Mouse (Mus musculus) kidney, embryonic 15.5 days (tissue): Measurements from ENCODE around the gene BC052040. TPM values are rescaled to one million over a fixed set of nuclear protein-coding genes. Genes with fewer than 3 reads are reported as not detected.
A peak's percentile ranks its signal among the peaks of the same experiment; 100 is the strongest.

Experiments
- ATAC-seq: fragments of 200-750 bp; cut with Nextera tagmentation; replicated peaks from 2 replicates; pipeline ENCODE4 v1.8.0; 2017; ENCODE audit warnings: moderate TSS enrichment; ENCODE audit not compliant: low FRiP score
- H3K27ac ChIP-seq: fragments of 300-500 bp; sonication (generic); 2 replicates; pipeline ENCODE4 v1.5.1; 2015; ENCODE audit warnings: mild to moderate bottlenecking, inconsistent platforms
- H3K27me3 ChIP-seq: fragments of 300-500 bp; sonication (generic); 2 replicates; pipeline ENCODE4 v1.6.1; 2015; ENCODE audit warnings: inconsistent platforms
- H3K36me3 ChIP-seq: fragments of 300-500 bp; sonication (generic); 2 replicates; pipeline ENCODE4 v1.6.1; 2015; ENCODE audit warnings: inconsistent platforms
- H3K4me1 ChIP-seq: fragments of 300-500 bp; sonication (generic); 2 replicates; pipeline ENCODE4 v1.6.1; 2015; ENCODE audit warnings: inconsistent platforms
- H3K4me2 ChIP-seq: fragments of 300-500 bp; sonication (generic); 2 replicates; pipeline ENCODE4 v1.6.1; 2015; ENCODE audit warnings: moderate library complexity, mild to moderate bottlenecking, inconsistent platforms
- H3K4me3 ChIP-seq: fragments of 300-500 bp; sonication (generic); replicated peaks from 2 replicates; pipeline ENCODE4 v1.5.1; 2015; ENCODE audit warnings: mild to moderate bottlenecking, inconsistent platforms
- H3K9ac ChIP-seq: fragments of 300-500 bp; sonication (generic); 2 replicates; pipeline ENCODE4 v1.6.1; 2015; ENCODE audit warnings: mild to moderate bottlenecking, inconsistent platforms
- H3K9me3 ChIP-seq: fragments of 300-500 bp; sonication (generic); replicated peaks from 2 replicates; pipeline ENCODE4 v1.6.1; 2016; ENCODE audit warnings: inconsistent platforms
- WGBS: fragments of 180-500 bp; shearing (Covaris S2); methylation state at CpG from one replicate; pipeline ENCODE4 v1.1.7; 2015; ENCODE audit warnings: mixed read lengths; 5-methylcytosine and 5-hydroxymethylcytosine counted together
- polyA plus RNA-seq: library from polyadenylated mRNA; unstranded; fragments of >200 nt; fragmentation: Nextera tagmentation; extraction: Ambion mirVana; gene quantifications from 2 replicates; pipeline ENCODE4 v1.2.1, GENCODE M21; 2015

The BC052040 gene
- polyA plus RNA-seq, result 16.7 and 18.8 TPM in 2 replicates

- Histone ChIP-seq H3K27ac (peak within 1 kb of the TSS; percentile 90), H3K4me3 (peak within 1 kb of the TSS; percentile 70), H3K36me3 (no peaks in the 10 kb centered on the region), H3K4me2 (peak within 1 kb of the TSS; percentile 72), H3K4me1 (peaks cover 26% of the 10 kb centered on the region), H3K9ac (peak within 1 kb of the TSS; percentile 65), H3K27me3 (no peaks in the 10 kb centered on the region), H3K9me3 (no peaks in the 10 kb centered on the region)
- ATAC-seq, result peak; percentile 98
- WGBS, result under 1% methylated on average over 41 of the region's 41 CpGs
These were observed at the start of gene BC052040 for GRCm38 (mm10) chr2:115581241-115581988. BC052040 (plus strand) TSS chr2:115581716.

GRCm38 (mm10) chr2:115538009-115538690, 43.4 kb upstream of the BC052040 start:
- WGBS, result 26% methylated on average over 13 of the region's 13 CpGs
- no peaks in the 10 kb centered on the region for H3K27me3 ChIP-seq
- peak overlapping the region; percentile 72 for H3K27ac ChIP-seq
- no peaks in the 10 kb centered on the region for H3K9me3 ChIP-seq
- H3K4me3 ChIP-seq, result no peak overlapping the region
- peaks cover 23% of the 10 kb centered on the region for H3K4me1 ChIP-seq
- H3K9ac ChIP-seq, result no peak overlapping the region
- peak; percentile 83 for ATAC-seq
- no peak overlapping the region; the same call in 1 of the 2 replicates for H3K4me2 ChIP-seq
- H3K36me3 ChIP-seq, result no peaks in the 10 kb centered on the region

DNA sequence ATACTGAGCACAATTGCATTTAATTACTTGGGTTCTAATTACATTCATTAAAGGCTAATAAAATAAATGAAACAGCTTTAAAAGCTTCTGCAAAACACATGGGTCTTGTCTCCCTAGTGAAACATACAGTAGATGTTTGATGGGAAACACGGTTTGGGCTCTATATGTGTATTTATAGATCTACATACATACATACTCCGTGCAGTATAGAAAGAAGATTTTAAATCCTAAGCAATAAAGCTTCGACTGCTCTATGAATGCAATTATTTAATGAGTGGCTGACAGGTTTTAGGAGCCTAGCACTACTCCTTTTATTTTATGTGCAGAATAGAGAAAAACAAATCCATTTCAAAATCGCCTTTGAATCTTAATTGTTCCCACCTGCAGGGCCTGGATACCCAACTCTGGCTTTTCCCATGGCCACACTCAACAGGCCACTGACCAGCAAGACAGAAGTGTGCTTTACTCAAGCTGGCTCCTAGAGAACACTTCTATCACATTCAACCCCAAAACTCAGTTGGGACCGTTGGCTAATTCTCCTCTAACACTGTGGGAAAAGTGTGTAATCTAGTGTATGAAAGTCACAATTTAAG, 42.7 kb upstream of the BC052040 start:
- peak; percentile 60 for ATAC-seq
- no peak overlapping the region for H3K9ac ChIP-seq
- no peaks in the 10 kb centered on the region for H3K36me3 ChIP-seq
- no peak overlapping the region for H3K4me3 ChIP-seq
- peak overlapping the region; percentile 79 for H3K27ac ChIP-seq
- 40% methylated on average over 5 of the region's 5 CpGs for WGBS
- no peaks in the 10 kb centered on the region for H3K27me3 ChIP-seq
- no peaks in the 10 kb centered on the region for H3K9me3 ChIP-seq
- peaks cover 25% of the 10 kb centered on the region for H3K4me1 ChIP-seq
- no peak overlapping the region for H3K4me2 ChIP-seq

DNA sequence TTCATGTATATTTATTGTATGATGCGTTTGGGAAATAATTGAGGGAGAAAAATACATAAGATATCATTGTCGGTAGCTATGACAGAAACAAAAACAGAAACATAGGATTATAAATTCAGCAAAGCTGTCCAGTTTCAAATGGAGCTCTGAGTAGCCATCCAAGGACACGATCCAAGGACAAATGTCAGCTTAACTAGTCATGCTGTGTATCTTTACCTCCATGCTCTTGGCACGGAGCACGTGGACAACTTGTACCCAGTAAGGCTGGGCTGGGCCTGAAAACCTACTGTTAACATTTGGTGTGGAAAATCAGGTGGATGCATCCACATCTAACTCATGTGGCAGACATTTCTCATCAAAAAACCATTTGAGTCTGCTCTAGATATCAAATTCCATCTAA, 41.8 kb upstream of the BC052040 start:
- ATAC-seq, result no peak

DNA sequence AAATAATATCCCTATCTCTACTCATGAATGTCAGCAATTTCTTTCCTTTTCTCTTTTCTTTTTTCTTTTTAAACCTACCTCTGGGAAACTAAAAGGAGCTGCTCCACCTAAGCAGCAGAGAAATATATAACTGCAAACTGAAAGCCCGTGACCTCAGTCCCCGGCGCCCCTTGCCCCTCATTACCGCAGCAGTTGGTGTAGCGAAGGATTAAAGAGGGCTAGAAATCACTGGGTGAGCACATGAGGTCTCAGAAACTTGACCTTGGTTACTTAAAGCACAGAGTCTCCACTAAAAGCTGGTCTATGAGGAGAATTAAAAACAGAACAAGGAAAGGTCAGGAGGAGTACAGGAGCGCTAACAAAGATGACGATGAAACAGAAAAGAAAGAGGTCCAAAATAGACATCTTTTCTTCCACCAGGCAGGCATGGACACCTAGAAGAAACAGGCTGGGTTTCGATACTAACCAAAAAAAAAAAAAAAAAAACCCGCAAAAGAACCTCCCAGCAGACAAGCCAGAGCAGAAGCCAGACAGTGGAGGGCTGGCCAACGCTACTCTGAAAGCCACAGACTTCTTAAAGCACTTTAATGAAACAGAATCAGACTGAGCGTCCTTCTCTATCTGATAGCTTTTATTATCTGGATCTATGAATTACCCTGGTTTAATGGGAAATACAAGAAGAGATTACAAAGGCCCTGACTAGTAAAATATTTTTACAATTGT, 39.0 kb upstream of the BC052040 start:
- H3K9ac ChIP-seq, result no peak overlapping the region; the same call in 1 of the 2 replicates
- 0 out of 2 replicates have a peak, but pooled peaks have one; percentile 34 for ATAC-seq
- H3K4me2 ChIP-seq, result peak overlapping the region; percentile 39
- peak overlapping the region; percentile 73 for H3K27ac ChIP-seq
- peaks cover 24% of the 10 kb centered on the region for H3K4me1 ChIP-seq
- no peaks in the 10 kb centered on the region for H3K9me3 ChIP-seq
- H3K36me3 ChIP-seq, result no peaks in the 10 kb centered on the region
- H3K27me3 ChIP-seq, result no peaks in the 10 kb centered on the region
- no peak overlapping the region for H3K4me3 ChIP-seq
- 21% methylated on average over 11 of the region's 11 CpGs for WGBS

More for the DNA sequence above, 41.8 kb upstream of the BC052040 start:
- Histone ChIP-seq H3K36me3 (no peaks in the 10 kb centered on the region), H3K27me3 (no peaks in the 10 kb centered on the region), H3K27ac (no peak overlapping the region), H3K9me3 (no peaks in the 10 kb centered on the region), H3K9ac (no peak overlapping the region), H3K4me2 (no peak overlapping the region), H3K4me1 (peaks cover 25% of the 10 kb centered on the region), H3K4me3 (no peak overlapping the region)
- WGBS, result 74% methylated on average over 5 of the region's 5 CpGs

GRCm38 (mm10) chr2:115543212-115543611, 38.3 kb upstream of the BC052040 start:
- Histone ChIP-seq H3K36me3 (no peaks in the 10 kb centered on the region), H3K27me3 (no peaks in the 10 kb centered on the region), H3K4me2 (no peak overlapping the region), H3K4me1 (peaks cover 17% of the 10 kb centered on the region), H3K9me3 (no peaks in the 10 kb centered on the region), H3K9ac (no peak overlapping the region), H3K27ac (peak overlapping the region; percentile 73; the same call in 1 of the 2 replicates), H3K4me3 (no peak overlapping the region)
- WGBS, result 45% methylated on average over 4 of the region's 4 CpGs
- ATAC-seq, result no peak

- no peak overlapping the region for H3K4me2 ChIP-seq
- no peaks in the 10 kb centered on the region for H3K36me3 ChIP-seq
- no peak for ATAC-seq
- no peaks in the 10 kb centered on the region for H3K27me3 ChIP-seq
- H3K9me3 ChIP-seq, result no peaks in the 10 kb centered on the region
- H3K27ac ChIP-seq, result peak overlapping the region; percentile 4; the same call in 1 of the 2 replicates
- H3K4me1 ChIP-seq, result no peaks in the 10 kb centered on the region
- H3K4me3 ChIP-seq, result no peak overlapping the region
- WGBS, result 71% methylated on average over 3 of the region's 3 CpGs
- no peak overlapping the region for H3K9ac ChIP-seq
These were observed 29.6 kb upstream of the BC052040 start for GRCm38 (mm10) chr2:115551901-115552300.

DNA sequence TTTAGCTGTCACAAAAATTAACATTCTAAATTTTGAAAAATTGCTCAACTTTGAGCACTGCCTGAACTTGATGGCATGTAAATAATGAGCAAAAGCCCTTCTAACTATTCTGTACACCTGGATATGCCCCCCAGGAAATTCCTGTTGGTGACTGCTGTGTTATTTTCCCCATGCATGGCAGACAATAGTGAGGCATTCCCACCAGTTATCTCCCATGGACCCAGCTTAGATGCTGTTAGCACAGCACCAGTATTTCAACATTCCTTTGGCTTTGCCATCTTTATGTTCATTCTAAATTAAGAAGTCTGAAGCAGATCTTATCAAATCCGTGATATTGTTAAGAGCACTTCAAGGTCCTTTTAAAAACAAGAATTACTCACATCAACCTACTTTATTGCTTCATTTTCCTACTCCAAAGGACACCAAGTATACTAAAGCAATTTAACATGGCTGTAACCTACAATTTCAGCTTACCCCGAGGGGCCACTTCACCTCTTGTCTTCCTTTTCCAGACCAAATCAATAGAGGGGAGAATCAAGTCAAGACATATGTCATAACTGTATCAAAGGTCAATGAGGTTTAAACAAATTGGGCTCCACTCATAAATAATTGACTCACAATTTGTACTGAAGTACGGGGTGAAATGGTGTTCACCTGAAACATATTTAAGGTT, 19.2 kb upstream of the BC052040 start:
- H3K9ac ChIP-seq, result no peak overlapping the region
- H3K27me3 ChIP-seq, result no peaks in the 10 kb centered on the region
- no peak overlapping the region for H3K4me3 ChIP-seq
- no peaks in the 10 kb centered on the region for H3K36me3 ChIP-seq
- WGBS, result 63% methylated on average over 3 of the region's 3 CpGs
- H3K4me1 ChIP-seq, result no peaks in the 10 kb centered on the region
- H3K27ac ChIP-seq, result no peak overlapping the region
- H3K9me3 ChIP-seq, result no peaks in the 10 kb centered on the region
- ATAC-seq, result no peak
- H3K4me2 ChIP-seq, result no peak overlapping the region

DNA sequence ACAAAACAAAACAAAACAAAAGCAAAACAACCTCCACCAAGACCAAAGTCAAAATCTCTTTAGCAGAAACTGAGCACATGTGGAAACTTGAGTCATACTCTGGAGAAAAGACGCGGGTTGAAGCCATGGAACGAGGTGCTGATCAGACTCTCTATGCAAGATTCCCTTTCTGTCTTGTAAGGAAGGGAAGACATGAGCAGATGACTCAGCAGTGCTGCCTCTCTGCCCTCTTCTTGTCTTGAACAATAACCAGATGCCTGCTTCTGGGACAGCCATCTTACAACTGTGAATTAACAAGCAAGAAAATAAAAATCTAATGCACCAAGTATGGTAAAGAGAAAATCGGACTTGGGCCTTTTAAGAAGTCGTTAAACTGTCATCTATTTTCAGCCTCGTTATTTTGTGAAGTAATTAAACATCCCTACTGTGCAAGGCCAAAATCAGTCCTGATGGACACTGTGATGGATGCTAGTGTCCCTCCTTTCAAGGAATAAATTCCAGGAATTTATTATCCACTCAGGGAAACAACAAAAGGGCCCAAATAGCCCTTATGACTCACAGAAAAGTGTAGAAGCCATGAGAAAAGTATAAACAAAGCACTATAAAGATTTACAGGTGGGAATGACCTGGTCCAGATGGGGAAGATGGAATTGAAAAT, 18.0 kb upstream of the BC052040 start:
- H3K27ac ChIP-seq, result peak overlapping the region; percentile 71
- no peak overlapping the region for H3K4me2 ChIP-seq
- H3K4me3 ChIP-seq, result no peak overlapping the region
- 52% methylated on average over 6 of the region's 6 CpGs for WGBS
- H3K9ac ChIP-seq, result no peak overlapping the region
- H3K27me3 ChIP-seq, result no peaks in the 10 kb centered on the region
- no peaks in the 10 kb centered on the region for H3K4me1 ChIP-seq
- peak; percentile 69; the same call in 1 of the 2 replicates for ATAC-seq
- H3K9me3 ChIP-seq, result no peaks in the 10 kb centered on the region
- H3K36me3 ChIP-seq, result no peaks in the 10 kb centered on the region

GRCm38 (mm10) chr2:115571996-115572395, 9.5 kb upstream of the BC052040 start:
- ATAC-seq, result no peak
- Histone ChIP-seq H3K4me3 (no peak overlapping the region), H3K4me2 (no peak overlapping the region), H3K36me3 (no peaks in the 10 kb centered on the region), H3K9me3 (no peaks in the 10 kb centered on the region), H3K27me3 (no peaks in the 10 kb centered on the region), H3K4me1 (no peaks in the 10 kb centered on the region), H3K27ac (no peak overlapping the region), H3K9ac (no peak overlapping the region)
- 74% methylated on average over 1 of the region's 1 CpGs for WGBS

DNA sequence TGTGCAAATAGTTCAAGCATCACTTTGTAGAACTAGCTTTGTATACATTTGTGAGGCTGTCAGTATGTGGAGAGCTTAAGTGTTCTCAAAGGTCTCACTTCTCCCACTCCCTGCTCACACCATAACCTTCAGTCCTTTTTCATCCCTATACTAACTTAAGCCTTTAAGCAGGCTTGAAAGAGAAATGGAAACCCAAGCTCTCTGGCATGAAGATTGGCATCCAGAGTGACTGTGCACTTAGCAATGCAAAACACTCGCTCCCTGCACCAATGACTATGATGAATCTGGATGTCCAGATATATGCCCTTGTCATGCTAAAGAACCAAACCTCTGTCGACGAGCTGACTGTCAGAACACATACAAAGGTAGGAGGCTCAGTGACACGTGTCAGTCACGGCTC, 6.7 kb upstream of the BC052040 start:
- Histone ChIP-seq H3K36me3 (no peaks in the 10 kb centered on the region), H3K27ac (no peak overlapping the region), H3K9ac (no peak overlapping the region), H3K4me1 (peaks cover 10% of the 10 kb centered on the region), H3K4me2 (no peak overlapping the region), H3K4me3 (no peak overlapping the region), H3K27me3 (no peaks in the 10 kb centered on the region), H3K9me3 (no peaks in the 10 kb centered on the region)
- ATAC-seq, result no peak
- 79% methylated on average over 5 of the region's 5 CpGs for WGBS
